ENCODE assay signal across 31 mouse cellular contexts in genomic region chr2:61052296-61052695, GRCm38 (mm10).
A peak's percentile ranks its signal among the peaks of the same experiment; 100 is the strongest.
DNase-seq lines count a peak whose midpoint lies in the region; ATAC-seq lines count a peak whose summit lies in the region.
"Had no signal": no experiment of that assay in that cellular context is flagged by ENCODE, and none has a peak within 500 bp of the region (broad histone marks: within the 10 kb centered on the region; RNA-seq: fewer than 3 reads in every experiment).

No protein-coding gene starts in this region.

- no peak for DNase-seq in heart, postnatal 25 days (ENCODE audit: low spot score)
- peak; percentile 14 for DNase-seq in T-cell, adult 2 months (ENCODE audit: low spot score)
- DNase-seq in thymus, postnatal 0 days (ENCODE audit: low spot score), result peak; percentile 57
- peak; percentile 52 for DNase-seq in thymus, postnatal 4 days
- DNase-seq in left cerebral cortex, postnatal 25 days (ENCODE audit: low spot score in 2 of 2), result no peak
- DNase-seq in kidney, postnatal 36 days, result no peak
- DNase-seq: adrenal gland, postnatal 14 days; cerebellum, adult 11 months; cerebellum, adult 9-11 months; gastrocnemius, adult 2 months; gastrocnemius, postnatal 36 days; heart, adult 18-20 months; heart, postnatal 10 days; kidney, postnatal 10 days; left cerebral cortex, postnatal 4 days; liver, postnatal 0 days; lung, postnatal 36 days; right cerebral cortex, postnatal 4 days had no signal

- intact Hi-C loops in heart, postnatal 25 days (cut with DNase I), result no loop called here
- intact Hi-C loops in left cerebral cortex, postnatal 25 days (cut with DNase I), result no loop called here

- no peaks in the 10 kb centered on the region for H3K27me3 ChIP-seq in heart, embryonic 16.5 days (ENCODE audit: control insufficient read depth, insufficient read depth, low read length)
- no peaks in the 10 kb centered on the region for H3K27me3 ChIP-seq in kidney, embryonic 16.5 days (ENCODE audit: insufficient read depth, low read length)
- H3K27me3 ChIP-seq: heart, embryonic 12.5 days; liver, embryonic 12.5 days; midbrain, embryonic 13.5 days; neural tube, embryonic 13.5 days; Patski had no signal

- peak; percentile 45; the same call in 1 of the 2 replicates for ATAC-seq in heart, embryonic 16.5 days (replicated peaks; ENCODE audit: extremely low read depth, insufficient read depth, low FRiP score)
- ATAC-seq in kidney, embryonic 16.5 days (ENCODE audit: low FRiP score, low TSS enrichment), result no peak
- ATAC-seq: forebrain, embryonic 16.5 days; hindbrain, embryonic 16.5 days; intestine, embryonic 16.5 days; liver, embryonic 12.5 days; liver, postnatal 0 days; midbrain, embryonic 13.5 days; Patski had no signal

- no peak overlapping the region for H3K9ac ChIP-seq in heart, embryonic 16.5 days (ENCODE audit: low read length)
- no peak overlapping the region for H3K9ac ChIP-seq in kidney, embryonic 16.5 days (replicated peaks; ENCODE audit: low read length)
- H3K9ac ChIP-seq: heart, embryonic 12.5 days; liver, embryonic 12.5 days; liver, postnatal 0 days; midbrain, embryonic 13.5 days; neural tube, embryonic 13.5 days had no signal

- H3K4me2 ChIP-seq in heart, embryonic 16.5 days (ENCODE audit: low read depth, low read length), result no peak overlapping the region
- no peak overlapping the region for H3K4me2 ChIP-seq in kidney, embryonic 16.5 days (replicated peaks; ENCODE audit: low read depth, low read length)
- H3K4me2 ChIP-seq: heart, embryonic 12.5 days; liver, embryonic 12.5 days; midbrain, embryonic 13.5 days; neural tube, embryonic 13.5 days had no signal

- no peak overlapping the region for H3K4me3 ChIP-seq in heart, embryonic 16.5 days (ENCODE audit: low read length)
- H3K4me3 ChIP-seq in kidney, embryonic 16.5 days (ENCODE audit: low read length), result no peak overlapping the region
- H3K4me3 ChIP-seq: erythroblast, embryonic 14.5 days; gastrocnemius, adult 2 months; heart, embryonic 12.5 days; left cerebral cortex, adult 2 months; liver, embryonic 12.5 days; midbrain, embryonic 13.5 days; neural tube, embryonic 13.5 days had no signal

- H3K4me1 ChIP-seq in heart, embryonic 16.5 days (ENCODE audit: control insufficient read depth, insufficient read depth, low read length), result 0 out of 2 replicates have a peak, but pooled peaks cover 4% of the 10 kb centered on the region
- no peaks in the 10 kb centered on the region for H3K4me1 ChIP-seq in kidney, embryonic 16.5 days (ENCODE audit: insufficient read depth, low read length)
- H3K4me1 ChIP-seq: heart, embryonic 12.5 days; liver, embryonic 12.5 days; midbrain, embryonic 13.5 days; neural tube, embryonic 13.5 days had no signal

- WGBS in heart, embryonic 16.5 days, result 56% methylated on average over 9 of the region's 9 CpGs
- 80% methylated on average over 9 of the region's 9 CpGs for WGBS in kidney, embryonic 16.5 days

- no peaks in the 10 kb centered on the region for H3K36me3 ChIP-seq in heart, embryonic 16.5 days (ENCODE audit: control insufficient read depth, insufficient read depth)
- H3K36me3 ChIP-seq in kidney, embryonic 16.5 days (ENCODE audit: insufficient read depth, low read length), result no peaks in the 10 kb centered on the region
- H3K36me3 ChIP-seq: heart, embryonic 12.5 days; liver, embryonic 12.5 days; midbrain, embryonic 13.5 days; neural tube, embryonic 13.5 days had no signal

- H3K27ac ChIP-seq in heart, embryonic 16.5 days (ENCODE audit: low read length), result no peak overlapping the region
- H3K27ac ChIP-seq in kidney, embryonic 16.5 days (ENCODE audit: low read length), result no peak overlapping the region
- H3K27ac ChIP-seq: gastrocnemius, adult 2 months; left cerebral cortex, adult 2 months; liver, embryonic 12.5 days; midbrain, embryonic 13.5 days; neural tube, embryonic 13.5 days; stomach, postnatal 0 days had no signal

- H3K9me3 ChIP-seq in heart, embryonic 16.5 days (replicated peaks; ENCODE audit: control insufficient read depth, low read length), result no peaks in the 10 kb centered on the region
- H3K9me3 ChIP-seq in kidney, embryonic 16.5 days (ENCODE audit: low read length), result no peaks in the 10 kb centered on the region
- H3K9me3 ChIP-seq: heart, embryonic 12.5 days; liver, embryonic 12.5 days; midbrain, embryonic 13.5 days; neural tube, embryonic 13.5 days had no signal

Comparison
In these comparisons a context has a peak if more than half of its experiments do, and no peak if none do; other contexts are left out.
1. DNase-seq: peak in T-cell, adult 2 months (single experiment), thymus, postnatal 0 days (single experiment) and thymus, postnatal 4 days (single experiment); none in heart, postnatal 25 days (single experiment), left cerebral cortex, postnatal 25 days (0 of 2) and kidney, postnatal 36 days (0 of 2).